Mouse (Mus musculus): ENCODE results near the gene Trank1. TPM values are rescaled to one million over a fixed set of nuclear protein-coding genes. Genes with fewer than 3 reads are reported as not detected.

Trank1 gene
- polyA plus RNA-seq, 1 experiment from 2014 or later, result 4.3 TPM

GRCm38 (mm10) chr9:111412471-111413160, 101.1 kb downstream of the Trank1 start:
- H3K27ac ChIP-seq, result peak overlapping the region; percentile 88
- WGBS, result 35% methylated on average over 16 of the region's 16 CpGs
- peak overlapping the region; percentile 1; the same call in 1 of the 2 replicates for H3K4me3 ChIP-seq
- no peaks in the 10 kb centered on the region for H3K9me3 ChIP-seq
- no peak overlapping the region for H3K9ac ChIP-seq
- H3K36me3 ChIP-seq, result no peaks in the 10 kb centered on the region
- no peaks in the 10 kb centered on the region for H3K27me3 ChIP-seq
- H3K4me2 ChIP-seq, result peak overlapping the region; percentile 40
- peaks cover 30% of the 10 kb centered on the region for H3K4me1 ChIP-seq (replicated peaks)
- peak; percentile 69 for ATAC-seq (ENCODE audit: low FRiP score)

GRCm38 (mm10) chr9:111421862-111422261, 110.3 kb downstream of the Trank1 start:
- no peak overlapping the region for H3K4me3 ChIP-seq
- H3K36me3 ChIP-seq, result no peaks in the 10 kb centered on the region
- H3K27ac ChIP-seq, result no peak overlapping the region
- no peak overlapping the region for H3K4me2 ChIP-seq
- H3K9ac ChIP-seq, result no peak overlapping the region
- 86% methylated on average over 2 of the region's 2 CpGs for WGBS
- H3K4me1 ChIP-seq (replicated peaks), result peaks cover 12% of the 10 kb centered on the region
- H3K27me3 ChIP-seq, result no peaks in the 10 kb centered on the region
- no peaks in the 10 kb centered on the region for H3K9me3 ChIP-seq
- no peak for ATAC-seq (ENCODE audit: low FRiP score)

DNA sequence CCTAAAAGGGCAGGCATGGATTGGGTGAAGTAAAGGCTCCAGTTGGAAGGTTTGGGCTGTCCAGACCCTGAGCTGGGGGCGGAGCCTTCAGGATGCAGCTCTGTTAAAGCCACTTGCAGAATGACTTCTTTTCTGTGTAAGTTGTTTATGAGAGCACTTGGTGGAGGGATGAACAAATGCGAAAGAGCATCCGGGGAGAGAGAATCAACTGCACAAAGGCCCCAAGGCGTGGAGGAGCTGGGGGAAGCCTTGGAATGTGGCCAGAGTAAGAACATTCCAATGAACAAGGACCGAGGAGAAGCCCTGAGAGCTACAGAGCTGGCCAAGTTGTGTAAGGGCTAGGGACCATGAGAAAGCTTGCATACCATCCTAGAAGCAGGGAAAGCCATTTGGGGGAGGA, 111.0 kb downstream of the Trank1 start:
- Histone ChIP-seq H3K4me3 (no peak overlapping the region), H3K27ac (no peak overlapping the region), H3K4me1 (replicated peaks) (peaks cover 12% of the 10 kb centered on the region), H3K27me3 (no peaks in the 10 kb centered on the region), H3K9ac (no peak overlapping the region), H3K4me2 (no peak overlapping the region), H3K36me3 (no peaks in the 10 kb centered on the region), H3K9me3 (no peaks in the 10 kb centered on the region)
- ATAC-seq (ENCODE audit: low FRiP score), result no peak
- 73% methylated on average over 5 of the region's 5 CpGs for WGBS

DNA sequence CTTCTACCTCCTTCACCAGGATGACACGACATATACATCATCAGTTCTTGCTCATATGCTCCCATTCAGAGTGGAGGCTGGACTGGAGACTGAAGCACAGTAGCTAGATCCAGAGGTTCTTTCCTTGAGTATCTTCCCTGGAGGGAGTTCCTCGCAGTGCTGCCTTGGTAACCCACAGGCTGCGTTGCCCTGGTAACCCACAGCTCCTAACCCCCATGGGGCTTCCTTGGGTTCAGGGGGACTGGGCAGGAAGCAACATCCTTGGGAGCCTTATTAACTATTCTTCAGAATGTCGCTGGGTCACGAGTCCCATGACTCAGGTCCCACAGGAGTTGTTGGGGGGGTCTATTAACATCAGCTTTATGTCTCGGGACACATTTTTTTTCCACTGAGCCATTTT, 113.6 kb downstream of the Trank1 start:
- Histone ChIP-seq H3K36me3 (no peaks in the 10 kb centered on the region), H3K4me1 (replicated peaks) (peaks cover 12% of the 10 kb centered on the region), H3K27ac (no peak overlapping the region), H3K4me3 (no peak overlapping the region), H3K4me2 (no peak overlapping the region), H3K9ac (no peak overlapping the region), H3K27me3 (no peaks in the 10 kb centered on the region), H3K9me3 (no peaks in the 10 kb centered on the region)
- WGBS, result 36% methylated on average over 6 of the region's 6 CpGs
- ATAC-seq (ENCODE audit: low FRiP score), result no peak

GRCm38 (mm10) chr9:111425952-111426351, 114.4 kb downstream of the Trank1 start:
- Histone ChIP-seq H3K4me1 (replicated peaks) (peaks cover 12% of the 10 kb centered on the region), H3K27ac (no peak overlapping the region), H3K4me3 (no peak overlapping the region), H3K27me3 (no peaks in the 10 kb centered on the region), H3K9ac (no peak overlapping the region), H3K4me2 (no peak overlapping the region), H3K36me3 (no peaks in the 10 kb centered on the region), H3K9me3 (no peaks in the 10 kb centered on the region)
- no peak for ATAC-seq (ENCODE audit: low FRiP score)
- WGBS, result 65% methylated on average over 4 of the region's 4 CpGs

DNA sequence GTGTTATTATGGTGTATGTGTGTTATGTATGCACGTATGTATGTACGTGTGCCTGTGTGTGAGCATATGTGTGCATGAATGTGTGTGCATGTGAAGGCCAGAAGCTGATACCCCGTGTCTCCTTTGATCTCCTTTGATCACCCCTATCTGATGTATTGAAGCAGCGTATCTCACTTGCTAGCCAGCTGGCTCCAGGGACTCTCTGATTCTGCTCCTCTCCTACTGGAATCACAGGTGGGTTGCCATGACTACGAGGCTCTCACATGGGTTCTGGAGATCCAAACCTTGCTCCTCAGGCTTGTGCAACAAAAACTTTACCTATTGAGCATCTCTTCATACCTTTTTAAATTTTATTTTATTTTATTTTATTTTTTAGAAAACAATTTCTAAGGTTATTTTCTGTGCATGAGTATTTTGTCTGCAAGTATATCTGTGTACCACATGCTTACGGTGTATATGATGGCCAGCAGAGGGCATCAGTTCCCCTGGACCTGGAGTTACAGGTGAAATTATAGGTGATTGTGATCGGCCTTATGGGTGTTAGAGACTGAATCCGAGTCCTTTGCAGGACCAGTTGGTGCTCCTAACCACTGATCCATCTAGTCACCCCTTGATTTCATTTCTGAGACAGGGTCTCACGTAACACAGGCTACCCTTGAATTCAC, 116.5 kb downstream of the Trank1 start:
- no peak for ATAC-seq (ENCODE audit: low FRiP score)
- peaks cover 12% of the 10 kb centered on the region for H3K4me1 ChIP-seq (replicated peaks)
- H3K27ac ChIP-seq, result no peak overlapping the region
- WGBS, result 85% methylated on average over 9 of the region's 9 CpGs
- H3K36me3 ChIP-seq, result no peaks in the 10 kb centered on the region
- no peaks in the 10 kb centered on the region for H3K27me3 ChIP-seq
- no peaks in the 10 kb centered on the region for H3K9me3 ChIP-seq
- H3K9ac ChIP-seq, result no peak overlapping the region
- no peak overlapping the region for H3K4me3 ChIP-seq
- H3K4me2 ChIP-seq, result no peak overlapping the region

GRCm38 (mm10) chr9:111428698-111429362, 117.3 kb downstream of the Trank1 start:
- 74% methylated on average over 8 of the region's 8 CpGs for WGBS

DNA sequence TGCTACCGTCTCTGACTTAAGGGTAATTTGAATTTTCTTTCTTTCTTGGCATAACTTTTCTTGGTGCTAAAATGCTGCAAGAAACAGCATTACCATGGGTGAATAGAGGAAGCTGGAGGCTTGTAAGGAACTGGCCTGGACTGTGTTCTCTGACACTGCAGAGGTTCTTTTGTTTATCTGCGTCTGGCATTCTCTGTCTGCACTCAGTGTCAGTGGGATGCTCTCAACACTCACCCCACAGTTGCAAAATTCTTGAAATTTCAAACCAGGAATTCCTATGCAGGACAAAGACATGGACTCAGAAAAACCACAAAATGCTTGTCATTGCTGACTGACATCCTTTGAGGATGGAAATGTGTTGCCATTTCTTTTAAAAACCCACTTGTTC, 117.8 kb downstream of the Trank1 start:
- ATAC-seq (ENCODE audit: low FRiP score), result no peak
- Histone ChIP-seq H3K27ac (no peak overlapping the region), H3K4me2 (no peak overlapping the region), H3K27me3 (0 out of 2 replicates have a peak, but pooled peaks cover under 1% of the 10 kb centered on the region), H3K9ac (no peak overlapping the region), H3K9me3 (no peaks in the 10 kb centered on the region), H3K4me1 (replicated peaks) (peaks cover 12% of the 10 kb centered on the region), H3K4me3 (no peak overlapping the region), H3K36me3 (no peaks in the 10 kb centered on the region)
- 46% methylated on average over 2 of the region's 2 CpGs for WGBS

More at GRCm38 (mm10) chr9:111428698-111429362, 117.3 kb downstream of the Trank1 start:
- Histone ChIP-seq H3K9me3 (no peaks in the 10 kb centered on the region), H3K4me3 (no peak overlapping the region), H3K9ac (no peak overlapping the region), H3K27me3 (no peaks in the 10 kb centered on the region), H3K36me3 (no peaks in the 10 kb centered on the region), H3K4me1 (replicated peaks) (peaks cover 12% of the 10 kb centered on the region), H3K27ac (no peak overlapping the region), H3K4me2 (no peak overlapping the region)
- no peak for ATAC-seq (ENCODE audit: low FRiP score)

GRCm38 (mm10) chr9:111435429-111435828, 123.9 kb downstream of the Trank1 start:
- WGBS, result 85% methylated on average over 2 of the region's 2 CpGs
- ATAC-seq (ENCODE audit: low FRiP score), result no peak
- H3K27ac ChIP-seq, result no peak overlapping the region

GRCm38 (mm10) chr9:111438904-111439835, 127.6 kb downstream of the Trank1 start, which contains the start of gene Dclk3:
Dclk3 (plus strand) TSS chr9:111439081.
- ATAC-seq (ENCODE audit: low FRiP score), result peak; percentile 43; the same call in 1 of the 2 replicates
- Histone ChIP-seq H3K9me3 (no peaks in the 10 kb centered on the region), H3K36me3 (no peaks in the 10 kb centered on the region), H3K27me3 (peaks cover 40% of the 10 kb centered on the region), H3K4me3 (peak within 1 kb of the TSS; percentile 55), H3K4me2 (peak within 1 kb of the TSS; percentile 69), H3K4me1 (replicated peaks) (0 out of 2 replicates have a peak, but pooled peaks cover 7% of the 10 kb centered on the region), H3K27ac (no peak within 1 kb of the TSS), H3K9ac (peak within 1 kb of the TSS; percentile 69)
- WGBS, result 2% methylated on average over 46 of the region's 57 CpGs

More at GRCm38 (mm10) chr9:111435429-111435828, 123.9 kb downstream of the Trank1 start:
- Histone ChIP-seq H3K4me3 (no peak overlapping the region), H3K9me3 (no peaks in the 10 kb centered on the region), H3K36me3 (no peaks in the 10 kb centered on the region), H3K4me2 (no peak overlapping the region), H3K9ac (no peak overlapping the region), H3K27me3 (peaks cover 34% of the 10 kb centered on the region), H3K4me1 (replicated peaks) (0 out of 2 replicates have a peak, but pooled peaks cover 7% of the 10 kb centered on the region)

DNA sequence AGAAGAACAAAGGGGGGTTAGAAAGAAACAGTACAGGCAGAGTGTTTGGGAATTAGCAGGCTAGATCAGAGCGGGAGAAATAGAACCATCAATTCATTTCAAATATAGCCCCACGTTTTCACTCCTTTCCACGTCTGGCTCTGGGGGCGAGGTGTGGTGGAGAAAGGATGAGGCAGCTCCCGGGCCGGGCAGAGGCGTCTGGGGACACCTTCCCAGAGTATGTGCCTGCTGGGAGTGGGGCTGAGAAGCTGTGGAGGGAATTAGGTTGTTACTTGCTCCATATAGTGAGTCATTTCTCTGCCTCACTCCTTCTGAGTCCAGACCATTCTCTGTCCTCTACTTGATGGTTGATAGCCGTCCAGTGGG, 128.3 kb downstream of the Trank1 start:
- H3K4me3 ChIP-seq, result peak overlapping the region; percentile 55
- H3K27ac ChIP-seq, result no peak overlapping the region
- 0 out of 2 replicates have a peak, but pooled peaks cover 7% of the 10 kb centered on the region for H3K4me1 ChIP-seq (replicated peaks)
- H3K36me3 ChIP-seq, result no peaks in the 10 kb centered on the region
- H3K27me3 ChIP-seq, result peaks cover 37% of the 10 kb centered on the region
- no peak for ATAC-seq (ENCODE audit: low FRiP score)
- peak overlapping the region; percentile 69 for H3K4me2 ChIP-seq
- peak overlapping the region; percentile 69 for H3K9ac ChIP-seq
- H3K9me3 ChIP-seq, result no peaks in the 10 kb centered on the region
- WGBS, result 52% methylated on average over 8 of the region's 8 CpGs
